Mouse (Mus musculus) E14TG2a.4 (cell line): Measurements from ENCODE around the gene Cela2a.
A peak's percentile ranks its signal among the peaks of the same experiment; 100 is the strongest.

Source experiments
- H3K27me3 ChIP-seq: 2 replicates; pipeline ENCODE4 v1.6.1; 2014; ENCODE audit warnings: low read length, control low read depth; ENCODE audit not compliant: insufficient read depth
- H3K36me3 ChIP-seq: 2 replicates; pipeline ENCODE4 v1.6.1; 2014; ENCODE audit warnings: low read length, control low read depth; ENCODE audit not compliant: insufficient read depth
- H3K4me1 ChIP-seq: replicated peaks from 2 replicates; pipeline ENCODE4 v1.6.1; 2014; ENCODE audit warnings: low read depth, low read length, control low read depth
- H3K4me3 ChIP-seq: replicated peaks from 2 replicates; pipeline ENCODE4 v1.5.1; 2014; ENCODE audit warnings: mild to moderate bottlenecking, low read length
- H3K9me3 ChIP-seq: 2 replicates; pipeline ENCODE4 v1.6.1; 2014; ENCODE audit warnings: low read length, control low read depth
- CTCF ChIP-seq: conservative IDR thresholded peaks from 2 replicates; pipeline ENCODE4 v1.5.1; 2014; ENCODE audit warnings: low read length
- NANOG ChIP-seq: IDR thresholded peaks from 2 replicates; pipeline ENCODE4 v1.6.1; 2014; ENCODE audit warnings: borderline replicate concordance, low read length, mixed read lengths
- POU5F1 ChIP-seq: IDR thresholded peaks from 2 replicates; pipeline ENCODE4 v1.6.1; 2014; ENCODE audit warnings: low read length, borderline replicate concordance

Gene Cela2a

GRCm38 (mm10) chr4:141797545-141797944 is 28.4 kb downstream of the Cela2a start:
- H3K27me3 ChIP-seq, result no peaks in the 10 kb centered on the region
- H3K4me1 ChIP-seq, result peaks cover 19% of the 10 kb centered on the region
- no peak overlapping the region for H3K4me3 ChIP-seq
- peaks cover 20% of the 10 kb centered on the region for H3K36me3 ChIP-seq
- H3K9me3 ChIP-seq, result peaks cover 22% of the 10 kb centered on the region
- no peak for TF ChIP-seq NANOG
- no peak for TF ChIP-seq CTCF
- no peak for TF ChIP-seq POU5F1

DNA sequence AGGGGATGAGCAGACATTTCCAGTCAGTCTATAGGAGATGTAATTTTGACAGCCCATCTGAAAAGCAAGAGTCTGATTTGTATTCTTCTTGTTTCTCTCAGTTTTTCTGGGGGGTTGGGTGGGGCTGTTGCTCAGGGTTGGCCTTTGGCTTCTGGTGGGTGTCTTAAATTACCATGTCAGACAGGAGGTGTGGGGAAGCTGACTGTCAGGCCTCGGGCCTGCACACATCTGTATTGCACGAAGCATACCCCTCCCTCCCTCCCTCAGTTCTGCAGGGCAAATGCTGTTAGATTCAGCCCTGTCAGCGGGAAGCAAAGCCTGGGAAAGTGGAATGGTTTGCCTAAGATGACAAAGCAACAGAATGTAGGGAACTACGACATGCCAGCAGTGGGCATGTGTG is 29.0 kb downstream of the Cela2a start:
- TF ChIP-seq CTCF, result no peak
- no peak for TF ChIP-seq POU5F1
- TF ChIP-seq NANOG, result no peak
- Histone ChIP-seq H3K27me3 (no peaks in the 10 kb centered on the region), H3K36me3 (peaks cover 20% of the 10 kb centered on the region), H3K4me1 (peaks cover 25% of the 10 kb centered on the region), H3K4me3 (no peak overlapping the region), H3K9me3 (peaks cover 17% of the 10 kb centered on the region)

DNA sequence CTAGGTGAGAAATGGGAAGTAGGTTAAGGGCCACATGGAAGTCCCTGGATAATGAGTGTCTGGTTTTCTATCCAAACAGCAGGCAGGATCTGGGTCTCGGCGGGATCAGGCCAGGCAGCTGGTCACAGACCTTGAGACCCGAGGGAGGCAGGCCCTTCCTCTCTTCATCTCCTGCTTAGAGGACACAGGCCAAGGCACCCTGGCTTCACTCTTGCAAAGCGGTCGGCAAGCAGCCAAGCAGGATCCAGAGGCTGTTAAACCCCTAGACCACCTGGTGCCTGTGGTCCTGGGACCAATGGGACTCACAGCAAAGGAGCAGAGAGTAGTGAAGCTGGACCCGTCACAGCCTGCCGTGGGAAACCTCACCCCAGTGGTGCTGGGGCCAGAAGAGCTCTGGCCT is 29.6 kb downstream of the Cela2a start:
- no peaks in the 10 kb centered on the region for H3K27me3 ChIP-seq
- peaks cover 20% of the 10 kb centered on the region for H3K36me3 ChIP-seq
- peaks cover 17% of the 10 kb centered on the region for H3K9me3 ChIP-seq
- H3K4me3 ChIP-seq, result no peak overlapping the region
- peaks cover 31% of the 10 kb centered on the region for H3K4me1 ChIP-seq
- no peak for TF ChIP-seq POU5F1
- TF ChIP-seq NANOG, result no peak
- no peak for TF ChIP-seq CTCF

DNA sequence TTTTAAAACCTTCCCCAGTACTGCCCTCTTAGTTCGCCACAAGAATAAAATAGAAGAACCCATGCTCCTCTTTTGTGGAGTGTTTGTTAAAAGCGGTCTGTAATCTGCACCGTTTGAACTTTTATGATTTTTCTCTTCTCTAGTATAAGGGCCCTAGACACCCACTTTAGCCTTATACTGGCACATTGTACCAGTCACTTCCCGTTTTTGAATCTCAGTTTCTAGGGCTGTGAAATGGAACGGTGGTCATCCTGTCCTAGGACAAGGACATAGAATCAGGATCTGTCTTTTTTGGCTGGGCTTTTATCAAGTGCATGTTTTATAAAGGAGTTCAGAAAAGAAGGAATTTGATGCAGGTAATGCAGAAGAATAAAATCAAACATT is 31.8 kb downstream of the Cela2a start:
- Histone ChIP-seq H3K9me3 (peaks cover 17% of the 10 kb centered on the region), H3K4me3 (peak overlapping the region; percentile 91), H3K27me3 (no peaks in the 10 kb centered on the region), H3K36me3 (peaks cover 20% of the 10 kb centered on the region), H3K4me1 (peaks cover 42% of the 10 kb centered on the region)
- TF ChIP-seq NANOG (no peak), POU5F1 (no peak), CTCF (no peak)

GRCm38 (mm10) chr4:141793282-141794151 is 32.4 kb downstream of the Cela2a start, which contains the start of gene Casp9:
TSS of gene Casp9 (plus strand) at chr4:141793612.
- TF ChIP-seq POU5F1 (no peak), CTCF (no peak), NANOG (no peak)
- Histone ChIP-seq H3K36me3 (peaks cover 20% of the 10 kb centered on the region), H3K4me1 (peaks cover 47% of the 10 kb centered on the region), H3K27me3 (no peaks in the 10 kb centered on the region), H3K4me3 (peak within 1 kb of the TSS; percentile 91), H3K9me3 (peaks cover 12% of the 10 kb centered on the region)

DNA sequence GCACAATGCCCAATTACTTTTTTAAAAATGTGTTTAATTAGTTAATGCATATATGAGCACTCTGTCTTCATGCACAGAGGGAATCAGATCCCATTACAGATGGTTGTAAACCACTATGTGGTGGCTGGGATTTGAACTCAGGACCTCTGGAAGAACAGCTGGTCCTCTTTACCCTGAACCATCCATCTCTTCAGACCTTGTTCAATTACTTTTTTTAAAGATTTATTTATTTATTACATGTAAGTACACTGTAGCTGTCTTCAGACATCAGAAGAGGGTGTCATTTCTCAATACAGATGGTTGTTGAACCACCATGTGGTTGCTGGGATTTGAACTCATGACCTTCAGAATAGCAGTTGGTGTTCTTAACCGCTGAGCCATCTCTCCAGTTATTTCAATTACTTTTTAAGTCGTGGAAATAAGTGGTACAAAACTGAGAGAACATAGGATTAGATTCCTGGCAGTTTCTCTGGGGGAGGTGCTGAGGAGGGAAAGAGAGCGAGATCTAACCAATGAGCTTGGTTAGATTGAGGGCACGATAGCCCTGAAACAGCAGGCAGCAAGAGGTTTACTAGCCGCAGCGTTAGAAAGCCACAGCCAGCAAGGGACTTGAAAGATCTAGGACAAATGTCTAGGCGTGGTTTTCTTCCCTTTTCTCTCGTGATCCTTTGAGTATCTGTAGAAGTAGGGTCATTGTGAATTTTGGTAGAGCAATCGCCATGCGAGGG is 33.2 kb downstream of the Cela2a start:
- Histone ChIP-seq H3K27me3 (no peaks in the 10 kb centered on the region), H3K9me3 (peaks cover 6% of the 10 kb centered on the region), H3K4me1 (peaks cover 50% of the 10 kb centered on the region), H3K4me3 (peak overlapping the region; percentile 91), H3K36me3 (peaks cover 18% of the 10 kb centered on the region)
- TF ChIP-seq NANOG, result no peak
- no peak for TF ChIP-seq CTCF
- no peak for TF ChIP-seq POU5F1

- no peaks in the 10 kb centered on the region for H3K27me3 ChIP-seq
- TF ChIP-seq CTCF, result no peak
- no peak for TF ChIP-seq NANOG
- no peak for TF ChIP-seq POU5F1
- peaks cover 18% of the 10 kb centered on the region for H3K36me3 ChIP-seq
- H3K4me3 ChIP-seq, result no peak overlapping the region
- no peaks in the 10 kb centered on the region for H3K9me3 ChIP-seq
- H3K4me1 ChIP-seq, result peaks cover 50% of the 10 kb centered on the region
Measured at GRCm38 (mm10) chr4:141791951-141792350, 34.0 kb downstream of the Cela2a start.

DNA sequence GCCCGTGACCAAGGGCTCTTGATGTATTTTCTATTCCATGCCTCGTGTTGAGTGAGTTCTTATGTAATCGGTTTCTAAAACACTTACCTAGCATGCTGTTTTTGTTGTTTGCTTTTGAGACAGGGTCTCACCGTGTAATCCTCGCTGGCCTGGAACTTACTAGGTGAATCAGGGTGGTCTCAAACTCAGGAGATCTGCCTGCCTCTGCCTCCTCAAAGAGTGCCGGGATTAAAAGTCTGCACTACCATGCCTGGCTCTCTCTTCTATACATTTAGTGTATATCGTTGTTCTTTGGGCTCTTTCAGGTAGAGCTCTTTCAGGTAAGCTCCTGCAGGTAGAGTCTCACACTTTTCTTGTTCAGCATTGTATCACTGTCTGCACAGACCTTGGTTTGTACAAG is 34.5 kb downstream of the Cela2a start:
- H3K4me1 ChIP-seq, result peaks cover 47% of the 10 kb centered on the region
- no peaks in the 10 kb centered on the region for H3K9me3 ChIP-seq
- H3K27me3 ChIP-seq, result no peaks in the 10 kb centered on the region
- H3K36me3 ChIP-seq, result peaks cover 18% of the 10 kb centered on the region
- no peak for TF ChIP-seq NANOG
- TF ChIP-seq CTCF, result no peak
- no peak for TF ChIP-seq POU5F1
- peak overlapping the region; percentile 99; the same call in 1 of the 2 replicates for H3K4me3 ChIP-seq
